Mouse (Mus musculus) cerebellum, adult 2 months (tissue): ENCODE results near the gene Ssc5d.

ENCODE experiments used
- CTCF ChIP-seq: fragments of 200-500 bp; IDR thresholded peaks from 2 replicates; pipeline ENCODE4 v1.5.1; 2011; ENCODE audit warnings: low read depth, mild to moderate bottlenecking, control low read depth, low read length, moderate library complexity, borderline replicate concordance; ENCODE audit not compliant: insufficient read depth
- POLR2A ChIP-seq: fragments of 200-500 bp; IDR thresholded peaks from 2 replicates; pipeline ENCODE4 v1.6.1; 2011; ENCODE audit warnings: low read length, control low read depth, borderline replicate concordance; ENCODE audit not compliant: insufficient read depth

GRCm38 (mm10) chr7:4902404-4902803, 23.2 kb upstream of the Ssc5d start:
- no peak for TF ChIP-seq CTCF
- no peak for TF ChIP-seq POLR2A
